Mouse (Mus musculus): Measurements from ENCODE around the gene Gabarapl1.

The Gabarapl1 gene

GRCm38 (mm10) chr6:129538555-129538954 is 5.6 kb downstream of the Gabarapl1 start:
- DNase-seq = no peak

GRCm38 (mm10) chr6:129541931-129542330 is 9.0 kb downstream of the Gabarapl1 start:
- peak in 1 of 2 experiments; percentile 52 for DNase-seq

- no peak for DNase-seq
Measured at GRCm38 (mm10) chr6:129542540-129542939, 9.6 kb downstream of the Gabarapl1 start.

- peak; percentile 81 to 90 for DNase-seq
Measured at GRCm38 (mm10) chr6:129543709-129544606, 11.0 kb downstream of the Gabarapl1 start.

- DNase-seq = no peak
Measured at GRCm38 (mm10) chr6:129547277-129547676, 14.3 kb downstream of the Gabarapl1 start.

GRCm38 (mm10) chr6:129548009-129548408 is 15.0 kb downstream of the Gabarapl1 start:
- DNase-seq = no peak

GRCm38 (mm10) chr6:129557298-129558023 is 24.5 kb downstream of the Gabarapl1 start:
- DNase-seq = no peak

- DNase-seq = peak; percentile 71 to 87
Measured at GRCm38 (mm10) chr6:129558946-129559640, 26.1 kb downstream of the Gabarapl1 start.

DNA sequence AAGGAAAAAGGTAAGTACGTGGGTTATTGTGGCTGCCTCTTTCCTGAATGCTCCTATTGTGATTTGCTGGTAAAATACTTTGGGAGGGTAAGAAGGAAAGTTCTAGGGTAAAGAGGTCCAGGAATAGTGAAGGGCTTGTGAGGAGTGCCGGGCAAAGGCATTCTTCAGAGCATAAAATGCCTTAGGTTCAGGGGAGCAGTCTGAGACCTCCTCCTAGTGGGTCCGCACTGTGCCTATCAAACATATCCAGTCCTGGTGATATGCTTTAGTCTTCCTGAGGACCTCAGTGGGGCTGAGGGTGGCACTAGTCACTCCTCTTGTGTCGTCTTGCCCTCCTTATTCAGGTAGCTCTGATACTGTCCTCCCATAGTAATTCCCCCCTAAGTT is 26.7 kb downstream of the Gabarapl1 start:
- DNase-seq = no peak

GRCm38 (mm10) chr6:129565257-129565656 is 32.3 kb downstream of the Gabarapl1 start:
- DNase-seq = no peak

- no peak for DNase-seq
Measured at GRCm38 (mm10) chr6:129575315-129575714, 42.4 kb downstream of the Gabarapl1 start.

- DNase-seq = no peak
Measured at GRCm38 (mm10) chr6:129577605-129578004, 44.6 kb downstream of the Gabarapl1 start, which contains the start of gene Klre1. Gene Klre1, plus strand, starts transcription at chr6:129577905.

DNA sequence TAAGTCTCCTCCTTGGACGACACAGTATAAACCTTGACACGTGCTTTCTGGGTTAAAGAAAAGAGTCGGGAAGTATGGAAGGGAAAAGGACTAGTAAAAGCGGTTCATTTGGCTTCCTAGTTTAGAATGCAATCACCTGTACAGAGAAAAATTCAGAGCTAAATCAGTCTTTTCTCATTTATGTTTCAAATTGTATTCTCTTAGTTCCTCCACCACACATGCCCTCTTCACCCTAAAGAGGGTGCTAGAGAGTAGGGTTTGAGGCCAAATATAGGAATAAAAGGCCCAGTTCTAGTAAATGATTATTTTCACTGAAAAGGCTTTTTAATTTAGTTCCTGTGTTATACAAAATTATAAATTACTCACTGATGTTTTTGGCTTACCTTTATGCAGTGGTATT is 48.3 kb downstream of the Gabarapl1 start:
- peak in 1 of 2 experiments; percentile 14 for DNase-seq

- DNase-seq = no peak
Measured at GRCm38 (mm10) chr6:129581896-129582295, 48.9 kb downstream of the Gabarapl1 start.

DNA sequence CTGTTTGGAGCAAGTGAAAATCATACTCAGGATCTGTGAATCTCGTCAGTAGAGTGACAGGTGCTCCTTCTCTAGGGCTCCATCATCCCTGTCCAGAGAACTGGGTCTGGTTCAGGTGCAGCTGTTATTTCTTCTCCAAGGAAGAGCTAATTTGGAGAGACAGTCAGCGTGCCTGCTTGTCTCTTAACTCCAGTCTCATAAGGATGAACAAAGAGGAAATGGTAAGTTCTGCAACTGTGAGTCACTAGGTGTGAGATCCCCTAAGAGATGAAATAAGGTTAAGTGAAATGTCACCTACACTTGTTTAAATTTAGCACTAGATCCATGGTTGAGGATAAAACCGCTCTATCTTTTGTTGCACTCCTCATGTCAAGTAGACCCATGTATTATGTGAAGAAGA is 50.1 kb downstream of the Gabarapl1 start:
- no peak for DNase-seq

DNA sequence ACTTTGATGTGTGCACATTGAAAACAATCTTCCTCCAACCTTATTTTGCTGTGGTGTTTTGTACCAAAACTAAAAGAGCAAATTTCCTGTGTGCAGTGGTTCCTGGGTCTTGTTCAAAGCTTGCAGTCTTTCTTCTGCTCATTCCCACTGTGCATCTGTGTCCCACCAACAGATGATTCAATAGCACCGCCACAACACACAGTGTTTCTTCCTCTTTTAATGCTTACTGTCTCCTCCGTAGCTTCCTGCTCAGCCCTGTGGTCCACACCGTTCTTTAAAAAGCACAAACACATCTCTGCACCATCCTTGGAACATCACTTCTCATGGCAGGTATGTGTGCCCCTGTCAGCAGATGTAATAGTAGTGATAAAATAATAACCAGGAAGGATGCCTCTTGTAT is 58.5 kb downstream of the Gabarapl1 start, which contains the start of gene Klrd1:
TSS of gene Klrd1 (plus strand) at position 275 of the 400 bp plus-strand sequence.
- DNase-seq = no peak
